Mouse (Mus musculus) midbrain, postnatal 0 days (tissue): ENCODE results near the gene Col5a1. TPM values are rescaled to one million over a fixed set of nuclear protein-coding genes. Genes with fewer than 3 reads are reported as not detected.

Experiments
- ATAC-seq: fragments of 200-750 bp; cut with Nextera tagmentation; 2 replicates; pipeline ENCODE4 v1.8.0; 2017; ENCODE audit warnings: moderate number of reproducible peaks, mild to moderate bottlenecking, moderate TSS enrichment, moderate library complexity; ENCODE audit not compliant: low FRiP score
- DNase-seq: peaks from one replicate; pipeline ENCODE4 v3.0.0-alpha.2; 2015; ENCODE audit warnings: low spot score
- H3K27ac ChIP-seq: fragments of 300-500 bp; sonication (generic); 2 replicates; pipeline ENCODE4 v1.5.1; 2014; ENCODE audit warnings: low read depth, mild to moderate bottlenecking, low read length, mixed read lengths
- H3K27me3 ChIP-seq: fragments of 300-500 bp; sonication (generic); 2 replicates; pipeline ENCODE4 v1.6.1; 2014; ENCODE audit warnings: low read length, control low read depth, mixed read lengths; ENCODE audit not compliant: insufficient read depth
- H3K36me3 ChIP-seq: fragments of 300-500 bp; sonication (generic); 2 replicates; pipeline ENCODE4 v1.6.1; 2014; ENCODE audit warnings: low read length, control low read depth, mixed read lengths; ENCODE audit not compliant: insufficient read depth
- H3K4me1 ChIP-seq: fragments of 300-500 bp; sonication (generic); 2 replicates; pipeline ENCODE4 v1.6.1; 2014; ENCODE audit warnings: mild to moderate bottlenecking, control low read depth, antibody characterized with exemption, low read length, mixed read lengths; ENCODE audit not compliant: insufficient read depth
- H3K4me2 ChIP-seq: fragments of 300-500 bp; sonication (generic); 2 replicates; pipeline ENCODE4 v1.6.1; 2014; ENCODE audit warnings: low read depth, mild to moderate bottlenecking, low read length, mixed read lengths; ENCODE audit not compliant: poor library complexity, severe bottlenecking
- H3K4me3 ChIP-seq: fragments of 300-500 bp; sonication (generic); 2 replicates; pipeline ENCODE4 v1.5.1; 2014; ENCODE audit warnings: low read depth, mild to moderate bottlenecking, low read length, moderate library complexity
- H3K9ac ChIP-seq: fragments of 300-500 bp; sonication (generic); replicated peaks from 2 replicates; pipeline ENCODE4 v1.6.1; 2014; ENCODE audit warnings: mild to moderate bottlenecking, low read length, moderate library complexity, mixed read lengths; ENCODE audit not compliant: poor library complexity, severe bottlenecking
- H3K9me3 ChIP-seq: fragments of 300-500 bp; sonication (generic); 2 replicates; pipeline ENCODE4 v1.6.1; 2016; ENCODE audit warnings: low read length, control low read depth
- CTCF ChIP-seq: IDR thresholded peaks from 2 replicates; pipeline ENCODE4 v1.5.1; 2016; ENCODE audit warnings: antibody characterized with exemption, mild to moderate bottlenecking
- WGBS: fragments of 180-500 bp; shearing (Covaris S2); extraction: QIAGEN DNeasy Blood & Tissue Kit; methylation state at CpG from one replicate; pipeline ENCODE4 v1.1.7; 2014; 5-methylcytosine and 5-hydroxymethylcytosine counted together
- polyA plus RNA-seq: library from polyadenylated mRNA; unstranded; fragments of >200 nt; fragmentation: Nextera tagmentation; extraction: Ambion mirVana; gene quantifications from 2 replicates; pipeline ENCODE4 v1.2.1, GENCODE M21; 2015
- total RNA-seq: library from RNA; depleted of rRNA; stranded (reverse); fragments of >200 nt; gene quantifications from 2 replicates; pipeline ENCODE4 v1.2.3, GENCODE M21; 2014

Col5a1 gene
- total and polyA plus RNA-seq, 2 experiments from 2014 or later, result 5.6 to 16.9 TPM

DNA sequence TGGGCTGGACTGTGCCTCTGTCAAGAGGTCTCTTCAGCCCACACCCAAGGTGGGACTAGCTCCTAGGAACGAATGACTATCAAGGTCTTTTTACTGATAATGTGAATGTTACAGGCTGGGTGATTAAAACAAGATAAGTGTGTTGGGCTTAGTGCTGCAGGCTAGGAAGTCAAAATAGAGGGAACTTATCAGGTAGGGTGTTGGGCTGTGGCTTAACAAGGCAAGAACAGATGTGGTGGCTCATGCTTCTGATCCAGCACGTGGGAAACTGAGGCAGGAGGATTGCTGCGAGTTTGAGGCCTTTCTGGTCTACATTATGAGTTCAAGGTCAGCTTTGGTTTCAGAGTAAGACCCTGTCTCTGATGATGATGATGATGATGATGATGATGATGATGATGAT is 128.6 kb downstream of the Col5a1 start:
- no peaks in the 10 kb centered on the region for H3K9me3 ChIP-seq
- WGBS, result 93% methylated on average over 3 of the region's 3 CpGs
- no peaks in the 10 kb centered on the region for H3K4me1 ChIP-seq

DNA sequence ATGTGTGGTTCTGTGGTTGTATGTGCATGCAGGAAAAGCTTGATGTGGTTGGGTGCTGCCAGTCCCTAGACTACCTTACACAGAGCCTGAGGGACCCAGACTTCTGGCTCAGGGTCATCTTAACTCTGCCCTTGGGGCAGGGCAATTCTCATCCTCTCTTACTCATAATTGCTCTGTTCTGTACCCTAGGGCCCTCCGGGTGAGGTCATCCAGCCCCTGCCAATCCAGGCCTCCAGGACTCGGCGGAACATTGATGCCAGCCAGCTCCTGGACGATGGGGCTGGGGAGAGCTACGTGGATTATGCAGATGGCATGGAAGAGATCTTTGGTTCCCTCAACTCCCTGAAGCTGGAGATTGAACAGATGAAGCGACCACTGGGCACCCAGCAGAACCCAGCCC is 138.2 kb downstream of the Col5a1 start:
- DNase-seq (no peak), ATAC-seq (no peak)
- H3K4me2 ChIP-seq, result no peak overlapping the region
- TF ChIP-seq CTCF, result no peak
- H3K27ac ChIP-seq, result no peak overlapping the region
- H3K4me3 ChIP-seq, result no peak overlapping the region
- H3K9ac ChIP-seq, result no peak overlapping the region
- H3K27me3 ChIP-seq, result no peaks in the 10 kb centered on the region
- H3K9me3 ChIP-seq, result no peaks in the 10 kb centered on the region
- no peaks in the 10 kb centered on the region for H3K4me1 ChIP-seq
- H3K36me3 ChIP-seq, result no peaks in the 10 kb centered on the region
- WGBS, result 86% methylated on average over 6 of the region's 6 CpGs

More for the DNA sequence above, 128.6 kb downstream of the Col5a1 start:
- H3K36me3 ChIP-seq, result no peaks in the 10 kb centered on the region
- H3K4me2 ChIP-seq, result no peak overlapping the region
- ATAC-seq (no peak), DNase-seq (no peak)
- no peak for TF ChIP-seq CTCF
- H3K4me3 ChIP-seq, result no peak overlapping the region
- H3K27me3 ChIP-seq, result no peaks in the 10 kb centered on the region
- H3K27ac ChIP-seq, result no peak overlapping the region
- no peak overlapping the region for H3K9ac ChIP-seq

DNA sequence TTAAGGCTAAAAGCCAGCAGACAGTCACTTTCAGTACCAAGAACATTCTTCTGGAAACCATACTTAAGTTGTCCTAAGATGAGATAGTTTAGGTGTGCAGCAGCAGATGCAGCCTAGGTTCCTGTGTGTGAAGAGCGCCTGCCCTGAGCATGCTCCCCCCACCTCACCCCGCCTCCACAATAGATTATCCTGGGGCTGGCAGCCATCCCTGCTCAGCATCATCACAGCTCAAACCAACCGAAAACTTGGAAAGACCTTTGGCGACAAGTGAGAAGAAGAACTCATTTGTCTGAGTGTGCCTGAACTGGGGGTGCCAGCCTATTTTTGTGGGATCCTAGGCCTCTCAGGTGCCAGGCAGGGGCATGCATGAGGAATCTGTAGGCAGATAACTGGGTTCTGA is 139.6 kb downstream of the Col5a1 start:
- no peak for TF ChIP-seq CTCF
- no peak overlapping the region for H3K4me3 ChIP-seq
- H3K27me3 ChIP-seq, result no peaks in the 10 kb centered on the region
- WGBS, result 85% methylated on average over 4 of the region's 4 CpGs
- H3K4me1 ChIP-seq, result no peaks in the 10 kb centered on the region
- no peaks in the 10 kb centered on the region for H3K9me3 ChIP-seq
- peak; percentile 23 for DNase-seq
- H3K36me3 ChIP-seq, result no peaks in the 10 kb centered on the region
- ATAC-seq, result no peak
- H3K27ac ChIP-seq, result no peak overlapping the region
- no peak overlapping the region for H3K9ac ChIP-seq
- H3K4me2 ChIP-seq, result no peak overlapping the region

DNA sequence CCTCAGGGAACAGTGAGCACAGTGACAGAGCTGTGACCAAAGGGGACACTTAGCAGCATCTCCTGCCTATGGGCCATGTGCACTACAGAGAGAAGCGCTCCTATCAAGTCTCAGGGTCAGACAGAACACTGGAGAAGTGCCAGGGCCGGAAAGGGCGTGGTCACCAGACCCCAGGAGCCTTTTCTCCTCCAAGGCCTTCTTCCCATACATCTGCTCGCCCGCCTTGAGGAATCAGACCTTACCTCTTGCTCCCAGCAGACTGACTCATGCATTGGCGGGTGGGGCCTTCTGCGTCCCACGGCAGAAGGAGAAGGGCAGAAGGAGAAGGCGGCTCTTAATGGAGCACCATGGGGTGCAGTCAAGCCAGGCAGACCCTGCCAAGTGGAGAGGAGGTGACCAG is 145.6 kb downstream of the Col5a1 start:
- no peak for TF ChIP-seq CTCF
- Histone ChIP-seq H3K27me3 (no peaks in the 10 kb centered on the region), H3K9ac (no peak overlapping the region), H3K36me3 (no peaks in the 10 kb centered on the region), H3K9me3 (no peaks in the 10 kb centered on the region), H3K27ac (no peak overlapping the region), H3K4me2 (no peak overlapping the region), H3K4me1 (no peaks in the 10 kb centered on the region), H3K4me3 (no peak overlapping the region)
- no peak for ATAC-seq
- WGBS, result 82% methylated on average over 8 of the region's 9 CpGs
- no peak for DNase-seq

DNA sequence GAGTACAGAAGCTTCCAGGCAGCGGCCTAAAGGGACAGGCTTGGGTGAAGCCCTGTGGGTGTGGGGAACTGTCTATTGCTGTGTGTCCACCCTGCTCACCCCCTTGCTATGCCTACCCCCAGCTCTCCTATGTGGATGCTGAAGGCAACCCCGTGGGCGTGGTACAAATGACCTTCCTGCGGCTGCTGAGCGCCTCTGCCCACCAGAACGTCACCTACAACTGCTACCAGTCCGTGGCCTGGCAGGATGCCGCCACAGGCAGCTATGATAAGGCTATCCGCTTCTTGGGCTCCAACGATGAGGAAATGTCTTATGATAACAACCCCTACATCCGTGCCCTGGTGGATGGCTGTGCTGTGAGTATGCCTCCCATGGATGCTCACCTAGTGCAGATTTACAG is 146.2 kb downstream of the Col5a1 start:
- Histone ChIP-seq H3K27ac (no peak overlapping the region), H3K36me3 (no peaks in the 10 kb centered on the region), H3K9me3 (no peaks in the 10 kb centered on the region), H3K4me1 (no peaks in the 10 kb centered on the region), H3K4me2 (no peak overlapping the region), H3K9ac (no peak overlapping the region), H3K27me3 (no peaks in the 10 kb centered on the region), H3K4me3 (no peak overlapping the region)
- WGBS, result 92% methylated on average over 11 of the region's 11 CpGs
- no peak for ATAC-seq
- TF ChIP-seq CTCF, result no peak
- DNase-seq, result no peak

DNA sequence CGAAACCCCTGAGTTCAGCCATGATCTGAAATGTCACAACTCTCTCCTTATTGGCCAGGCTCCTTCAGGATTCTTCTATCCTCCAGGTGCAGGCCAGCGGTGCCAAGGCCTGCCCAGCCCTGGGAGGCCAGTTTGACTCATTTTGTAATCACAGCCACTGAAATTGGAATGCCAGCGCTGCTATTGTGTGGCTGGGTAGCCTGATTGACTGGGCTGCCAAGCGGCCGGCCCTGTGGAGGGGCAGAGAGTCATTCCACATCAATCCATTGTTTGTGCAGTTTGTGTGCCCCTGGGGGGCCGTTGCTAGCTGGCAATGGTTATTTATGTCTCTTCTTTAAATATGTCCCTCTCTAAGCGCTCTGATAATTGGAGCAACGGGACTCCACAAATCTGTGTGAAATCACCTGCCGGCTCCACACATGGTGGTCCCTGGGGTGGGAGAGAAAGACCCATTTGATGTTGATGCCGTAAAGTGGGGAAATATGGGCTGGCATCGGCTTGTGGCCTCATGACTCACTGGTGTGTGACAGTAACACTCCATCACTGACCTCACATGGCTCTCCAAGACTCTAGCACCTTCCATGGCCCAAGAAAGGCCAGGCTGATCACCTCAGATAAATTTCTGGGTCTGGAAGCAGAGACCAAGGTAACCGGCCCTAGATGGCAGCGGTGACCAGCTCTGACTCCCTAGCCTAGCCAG is 147.9 kb downstream of the Col5a1 start:
- TF ChIP-seq CTCF, result no peak
- Histone ChIP-seq H3K4me1 (0 out of 2 replicates have a peak, but pooled peaks cover 6% of the 10 kb centered on the region), H3K27ac (no peak overlapping the region), H3K27me3 (no peaks in the 10 kb centered on the region), H3K4me3 (no peak overlapping the region), H3K4me2 (no peak overlapping the region), H3K9me3 (no peaks in the 10 kb centered on the region), H3K36me3 (no peaks in the 10 kb centered on the region), H3K9ac (no peak overlapping the region)
- 56% methylated on average over 13 of the region's 13 CpGs for WGBS
- DNase-seq, result peak; percentile 38
- no peak for ATAC-seq
